Mouse (Mus musculus): Measurements from ENCODE around the gene Inpp5d. TPM values are rescaled to one million over a fixed set of nuclear protein-coding genes. Genes with fewer than 3 reads are reported as not detected.

Gene Inpp5d
- polyA plus RNA-seq, 1 experiment from 2014 or later: 3.3 TPM

GRCm38 (mm10) chr1:87608416-87609046 is 11.6 kb upstream of the Inpp5d start:
- DNase-seq (ENCODE audit: low spot score) (peak; percentile 66), ATAC-seq (replicated peaks; ENCODE audit: insufficient number of reproducible peaks, low FRiP score, low TSS enrichment, low read depth) (no peak)
- H3K4me3 ChIP-seq (ENCODE audit: low read depth, low read length): no peak overlapping the region
- H3K27me3 ChIP-seq (ENCODE audit: control insufficient read depth, insufficient read depth, low read length): no peaks in the 10 kb centered on the region
- no peak overlapping the region for H3K27ac ChIP-seq (replicated peaks; ENCODE audit: low read depth, low read length)
- no peaks in the 10 kb centered on the region for H3K9me3 ChIP-seq (replicated peaks; ENCODE audit: control insufficient read depth, low read length)
- H3K4me2 ChIP-seq (ENCODE audit: low read depth, low read length): no peak overlapping the region
- no peaks in the 10 kb centered on the region for H3K4me1 ChIP-seq (ENCODE audit: control insufficient read depth, insufficient read depth, low read length)
- 30% methylated on average over 7 of the region's 7 CpGs for WGBS
- no peaks in the 10 kb centered on the region for H3K36me3 ChIP-seq (replicated peaks; ENCODE audit: control insufficient read depth, insufficient read depth, low read depth, low read length)
- no peak overlapping the region for H3K9ac ChIP-seq (replicated peaks; ENCODE audit: low read length)

GRCm38 (mm10) chr1:87614576-87615295 is 5.4 kb upstream of the Inpp5d start:
- Histone ChIP-seq H3K9me3 (replicated peaks; ENCODE audit: control insufficient read depth, low read length) (no peaks in the 10 kb centered on the region), H3K36me3 (replicated peaks; ENCODE audit: control insufficient read depth, insufficient read depth, low read depth, low read length) (no peaks in the 10 kb centered on the region), H3K4me1 (ENCODE audit: control insufficient read depth, insufficient read depth, low read length) (no peaks in the 10 kb centered on the region), H3K4me2 (ENCODE audit: low read depth, low read length) (no peak overlapping the region), H3K4me3 (ENCODE audit: low read depth, low read length) (no peak overlapping the region), H3K9ac (replicated peaks; ENCODE audit: low read length) (no peak overlapping the region), H3K27me3 (ENCODE audit: control insufficient read depth, insufficient read depth, low read length) (no peaks in the 10 kb centered on the region), H3K27ac (replicated peaks; ENCODE audit: low read depth, low read length) (no peak overlapping the region)
- ATAC-seq (replicated peaks; ENCODE audit: insufficient number of reproducible peaks, low FRiP score, low TSS enrichment, low read depth) (no peak), DNase-seq (ENCODE audit: low spot score) (no peak)
- 83% methylated on average over 2 of the region's 2 CpGs for WGBS

- ATAC-seq (replicated peaks; ENCODE audit: insufficient number of reproducible peaks, low FRiP score, low TSS enrichment, low read depth) (0 out of 2 replicates have a peak, but pooled peaks have one; percentile 48), DNase-seq (ENCODE audit: low spot score) (no peak)
- Histone ChIP-seq H3K36me3 (replicated peaks; ENCODE audit: control insufficient read depth, insufficient read depth, low read depth, low read length) (no peaks in the 10 kb centered on the region), H3K27me3 (ENCODE audit: control insufficient read depth, insufficient read depth, low read length) (no peaks in the 10 kb centered on the region), H3K4me3 (ENCODE audit: low read depth, low read length) (no peak overlapping the region), H3K4me1 (ENCODE audit: control insufficient read depth, insufficient read depth, low read length) (no peaks in the 10 kb centered on the region), H3K4me2 (ENCODE audit: low read depth, low read length) (0 out of 2 replicates have a peak overlapping the region, but pooled peaks have one; percentile 7), H3K27ac (replicated peaks; ENCODE audit: low read depth, low read length) (no peak overlapping the region), H3K9ac (replicated peaks; ENCODE audit: low read length) (no peak overlapping the region), H3K9me3 (replicated peaks; ENCODE audit: control insufficient read depth, low read length) (no peaks in the 10 kb centered on the region)
- 78% methylated on average over 6 of the region's 6 CpGs for WGBS
Observed at GRCm38 (mm10) chr1:87620693-87621092, 581 bp downstream of the Inpp5d start.

- no peaks in the 10 kb centered on the region for H3K27me3 ChIP-seq (ENCODE audit: control insufficient read depth, insufficient read depth, low read length)
- WGBS: 84% methylated on average over 9 of the region's 9 CpGs
- H3K4me2 ChIP-seq (ENCODE audit: low read depth, low read length): no peak overlapping the region
- no peak for ATAC-seq (replicated peaks; ENCODE audit: insufficient number of reproducible peaks, low FRiP score, low TSS enrichment, low read depth)
- no peak overlapping the region for H3K9ac ChIP-seq (replicated peaks; ENCODE audit: low read length)
- no peak for DNase-seq (ENCODE audit: low spot score)
- no peaks in the 10 kb centered on the region for H3K36me3 ChIP-seq (replicated peaks; ENCODE audit: control insufficient read depth, insufficient read depth, low read depth, low read length)
- H3K27ac ChIP-seq (replicated peaks; ENCODE audit: low read depth, low read length): no peak overlapping the region
- no peaks in the 10 kb centered on the region for H3K4me1 ChIP-seq (ENCODE audit: control insufficient read depth, insufficient read depth, low read length)
- H3K9me3 ChIP-seq (replicated peaks; ENCODE audit: control insufficient read depth, low read length): no peaks in the 10 kb centered on the region
- no peak overlapping the region for H3K4me3 ChIP-seq (ENCODE audit: low read depth, low read length)
Observed at GRCm38 (mm10) chr1:87621146-87621857, 1.2 kb downstream of the Inpp5d start.

GRCm38 (mm10) chr1:87621858-87622279 is 1.8 kb downstream of the Inpp5d start:
- no peaks in the 10 kb centered on the region for H3K9me3 ChIP-seq (replicated peaks; ENCODE audit: control insufficient read depth, low read length)
- H3K9ac ChIP-seq (replicated peaks; ENCODE audit: low read length): no peak overlapping the region
- no peak overlapping the region for H3K4me2 ChIP-seq (ENCODE audit: low read depth, low read length)
- H3K27me3 ChIP-seq (ENCODE audit: control insufficient read depth, insufficient read depth, low read length): no peaks in the 10 kb centered on the region
- no peaks in the 10 kb centered on the region for H3K36me3 ChIP-seq (replicated peaks; ENCODE audit: control insufficient read depth, insufficient read depth, low read depth, low read length)
- H3K4me1 ChIP-seq (ENCODE audit: control insufficient read depth, insufficient read depth, low read length): no peaks in the 10 kb centered on the region
- DNase-seq (ENCODE audit: low spot score) (no peak), ATAC-seq (replicated peaks; ENCODE audit: insufficient number of reproducible peaks, low FRiP score, low TSS enrichment, low read depth) (no peak)
- H3K27ac ChIP-seq (replicated peaks; ENCODE audit: low read depth, low read length): no peak overlapping the region
- 70% methylated on average over 3 of the region's 3 CpGs for whole genome bisulfite sequencing
- no peak overlapping the region for H3K4me3 ChIP-seq (ENCODE audit: low read depth, low read length)

- H3K27ac ChIP-seq (replicated peaks; ENCODE audit: low read depth, low read length): no peak overlapping the region
Observed at GRCm38 (mm10) chr1:87623977-87624666, 4.0 kb downstream of the Inpp5d start.

GRCm38 (mm10) chr1:87624826-87625225 is 4.7 kb downstream of the Inpp5d start:
- H3K36me3 ChIP-seq (replicated peaks; ENCODE audit: control insufficient read depth, insufficient read depth, low read depth, low read length): no peaks in the 10 kb centered on the region
- no peak overlapping the region for H3K4me3 ChIP-seq (ENCODE audit: low read depth, low read length)
- no peaks in the 10 kb centered on the region for H3K4me1 ChIP-seq (ENCODE audit: control insufficient read depth, insufficient read depth, low read length)
- no peak overlapping the region for H3K9ac ChIP-seq (replicated peaks; ENCODE audit: low read length)
- H3K9me3 ChIP-seq (replicated peaks; ENCODE audit: control insufficient read depth, low read length): no peaks in the 10 kb centered on the region
- H3K27me3 ChIP-seq (ENCODE audit: control insufficient read depth, insufficient read depth, low read length): no peaks in the 10 kb centered on the region
- H3K27ac ChIP-seq (replicated peaks; ENCODE audit: low read depth, low read length): no peak overlapping the region
- H3K4me2 ChIP-seq (ENCODE audit: low read depth, low read length): no peak overlapping the region
- WGBS: 94% methylated on average over 2 of the region's 2 CpGs
- DNase-seq (ENCODE audit: low spot score) (no peak), ATAC-seq (replicated peaks; ENCODE audit: insufficient number of reproducible peaks, low FRiP score, low TSS enrichment, low read depth) (no peak)

More at GRCm38 (mm10) chr1:87623977-87624666, 4.0 kb downstream of the Inpp5d start:
- DNase-seq (ENCODE audit: low spot score) (no peak), ATAC-seq (replicated peaks; ENCODE audit: insufficient number of reproducible peaks, low FRiP score, low TSS enrichment, low read depth) (no peak)
- no peaks in the 10 kb centered on the region for H3K4me1 ChIP-seq (ENCODE audit: control insufficient read depth, insufficient read depth, low read length)
- no peaks in the 10 kb centered on the region for H3K36me3 ChIP-seq (replicated peaks; ENCODE audit: control insufficient read depth, insufficient read depth, low read depth, low read length)
- H3K27me3 ChIP-seq (ENCODE audit: control insufficient read depth, insufficient read depth, low read length): no peaks in the 10 kb centered on the region
- H3K4me2 ChIP-seq (ENCODE audit: low read depth, low read length): no peak overlapping the region
- H3K4me3 ChIP-seq (ENCODE audit: low read depth, low read length): no peak overlapping the region
- H3K9ac ChIP-seq (replicated peaks; ENCODE audit: low read length): no peak overlapping the region
- whole genome bisulfite sequencing: 82% methylated on average over 1 of the region's 1 CpGs
- H3K9me3 ChIP-seq (replicated peaks; ENCODE audit: control insufficient read depth, low read length): no peaks in the 10 kb centered on the region
